Mouse (Mus musculus): Measurements from ENCODE around the gene Cacng8. TPM values are rescaled to one million over a fixed set of nuclear protein-coding genes. Genes with fewer than 3 reads are reported as not detected.

Cacng8 gene
- total RNA-seq, 2 experiments from 2014 or later: 166 TPM

DNA sequence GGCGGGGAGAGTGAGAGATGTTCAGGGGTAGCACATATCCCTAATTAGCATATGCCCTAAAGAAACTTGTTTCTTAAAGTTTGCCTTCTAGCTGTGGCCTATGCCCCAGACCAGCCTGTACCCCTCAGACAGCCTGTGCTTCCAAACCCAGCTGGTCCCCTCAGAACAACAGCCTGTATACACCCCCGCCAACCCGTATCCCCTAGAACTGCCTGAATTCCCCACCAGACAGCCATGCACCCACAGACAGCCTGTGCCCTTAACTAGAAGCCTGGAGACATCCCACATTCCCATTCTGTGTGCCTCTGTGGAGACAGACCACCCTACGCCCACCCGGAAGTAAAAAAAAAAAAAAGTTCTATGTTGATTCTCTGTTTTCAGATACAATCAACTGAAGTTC is 34.7 kb downstream of the Cacng8 start:
- no peak for DNase-seq (ENCODE audit: low spot score in 2 of 2)

DNA sequence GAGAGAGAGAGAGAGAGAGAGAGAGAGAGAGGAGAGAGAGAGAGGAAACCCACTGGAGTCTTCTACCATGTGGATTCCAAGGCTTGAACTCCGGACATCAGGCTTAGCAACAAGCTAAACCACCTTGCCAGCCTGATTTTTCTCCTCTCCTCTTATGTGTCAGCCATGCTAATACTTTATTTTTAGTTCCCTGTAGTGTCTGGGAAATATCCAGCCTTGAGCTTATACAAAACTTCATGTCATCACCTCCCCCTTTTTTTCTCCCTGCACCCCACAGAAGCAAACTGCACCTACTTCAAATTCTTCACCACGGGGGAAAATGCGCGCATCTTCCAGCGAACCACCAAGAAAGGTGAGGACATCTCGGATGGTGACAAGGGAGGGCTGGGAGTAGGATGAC is 39.7 kb downstream of the Cacng8 start:
- no peak for DNase-seq (ENCODE audit: low spot score in 2 of 2)

DNA sequence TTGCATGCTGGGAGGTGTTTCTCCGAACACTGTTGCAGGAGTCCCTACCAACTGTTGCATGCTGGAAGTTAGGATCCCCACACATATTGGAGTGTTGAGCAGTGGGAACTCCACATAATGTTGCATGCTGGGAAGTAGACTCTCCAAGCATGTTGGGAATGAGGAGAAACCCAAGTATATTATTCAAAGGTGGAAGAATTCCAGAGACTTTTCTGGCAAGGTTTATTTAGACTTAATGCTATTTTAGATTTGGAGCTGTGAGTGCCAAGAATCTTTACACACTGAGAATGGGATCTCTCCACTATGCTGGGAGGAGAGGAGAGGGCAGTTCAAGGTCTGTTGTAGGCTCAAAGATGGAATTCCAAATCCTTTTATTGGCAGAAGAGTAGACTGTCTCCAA is 41.6 kb downstream of the Cacng8 start:
- DNase-seq (ENCODE audit: low spot score in 2 of 2): no peak

DNA sequence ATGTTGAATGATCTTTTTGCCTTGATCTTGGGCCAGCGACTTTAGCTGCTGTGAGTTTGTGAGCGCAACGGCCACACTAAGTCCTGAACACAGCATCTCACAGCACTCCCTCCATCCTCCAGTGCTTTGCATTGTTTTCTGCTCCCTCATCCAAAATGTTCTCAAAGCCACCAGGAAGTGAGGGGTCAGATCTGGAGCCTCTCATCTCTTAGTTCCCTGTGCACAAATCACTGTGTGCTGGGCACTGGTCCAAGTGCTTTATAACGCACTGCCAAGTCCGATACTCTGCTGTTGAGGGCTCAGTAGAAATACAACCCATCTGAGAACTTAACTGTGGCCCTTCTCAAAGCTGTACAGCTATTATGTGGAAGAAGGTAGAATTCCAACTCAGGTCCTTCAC is 47.5 kb downstream of the Cacng8 start:
- DNase-seq (ENCODE audit: low spot score in 2 of 2): no peak

DNA sequence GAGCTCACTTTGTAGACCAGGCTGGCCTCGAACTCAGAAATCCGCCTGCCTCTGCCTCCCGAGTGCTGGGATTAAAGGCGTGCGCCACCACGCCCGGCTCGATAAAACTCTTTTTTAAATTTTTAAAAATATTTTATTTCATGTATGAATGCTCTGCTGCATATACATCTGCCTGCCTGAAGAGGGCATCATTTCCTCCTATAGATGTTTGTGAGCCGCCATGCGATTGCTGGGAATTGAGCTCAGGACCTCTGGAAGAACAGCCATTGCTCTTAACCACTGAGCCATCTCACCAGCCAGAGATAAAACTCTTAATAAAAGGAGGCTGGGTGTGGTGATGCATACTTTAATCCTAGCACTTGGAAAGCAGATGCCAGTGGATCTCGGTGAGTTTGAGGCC is 49.5 kb downstream of the Cacng8 start:
- DNase-seq (ENCODE audit: low spot score in 2 of 2): no peak

DNA sequence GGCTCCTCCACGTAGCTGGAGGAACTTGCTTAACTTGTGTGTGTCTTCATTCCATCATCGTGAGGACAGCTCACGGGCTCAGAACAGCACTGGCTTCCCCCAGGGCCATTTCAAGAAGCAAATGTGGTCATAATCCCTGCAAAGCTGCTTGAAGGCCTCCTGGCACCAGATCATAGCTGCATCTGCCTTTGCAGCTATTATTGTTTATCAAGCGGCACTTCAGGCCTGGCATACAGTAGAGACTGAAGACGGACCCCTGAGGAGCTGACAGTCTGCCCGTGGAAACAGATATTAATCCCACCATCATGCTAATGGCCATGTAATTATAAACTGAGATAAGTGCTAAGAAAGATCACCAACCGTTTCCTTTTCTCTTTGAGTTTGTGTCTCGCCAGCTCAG is 50.0 kb downstream of the Cacng8 start:
- no peak for DNase-seq (ENCODE audit: low spot score in 2 of 2)

DNA sequence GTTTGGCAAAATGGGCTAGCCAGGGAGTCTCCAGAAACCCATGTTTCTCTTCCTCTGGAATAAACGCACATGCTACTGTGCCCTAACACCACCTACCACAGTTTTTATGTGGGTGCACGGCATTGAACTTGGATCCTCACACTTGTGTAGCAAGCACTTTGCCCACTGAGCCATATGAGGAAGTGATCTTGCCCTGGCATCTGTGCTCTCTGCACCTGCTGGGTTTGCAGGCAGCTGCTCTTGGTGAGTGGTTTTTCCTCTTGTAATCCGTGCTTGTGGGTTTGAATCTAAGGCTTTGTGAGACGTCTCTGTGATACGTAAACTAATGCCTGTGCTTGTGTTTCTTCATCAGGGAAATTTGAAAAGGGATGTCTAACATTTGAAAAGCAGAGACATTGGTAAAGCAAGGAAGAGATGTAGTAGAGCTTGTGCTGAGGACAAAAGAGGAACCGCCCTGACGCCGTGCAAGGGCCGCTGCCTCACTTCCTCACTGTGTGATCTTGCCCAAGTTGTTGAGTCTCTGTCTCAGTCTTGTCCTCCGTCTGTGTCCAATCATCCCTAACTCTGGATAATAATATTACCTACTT is 52.1 kb downstream of the Cacng8 start:
- DNase-seq (ENCODE audit: low spot score in 2 of 2): no peak

DNA sequence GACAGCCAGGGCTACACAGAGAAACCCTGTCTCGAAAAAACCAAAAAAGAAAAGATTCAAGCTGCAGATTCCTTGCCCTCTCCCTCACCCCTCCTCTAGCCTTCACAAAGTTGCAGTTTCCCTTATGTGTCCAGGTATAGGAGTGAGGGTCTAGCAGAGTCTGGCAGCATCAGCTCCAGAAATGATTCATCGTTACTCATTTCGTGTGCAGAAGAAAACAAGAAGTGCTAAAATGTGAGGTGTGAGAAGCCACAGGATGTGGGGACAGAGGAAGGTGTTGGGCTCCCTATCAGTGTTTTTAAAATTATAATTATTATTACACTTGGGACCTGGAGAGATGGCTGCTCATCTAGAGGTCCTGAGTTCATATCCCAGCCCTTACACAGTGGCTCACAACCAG is 54.2 kb downstream of the Cacng8 start:
- no peak for DNase-seq (ENCODE audit: low spot score in 2 of 2)

DNA sequence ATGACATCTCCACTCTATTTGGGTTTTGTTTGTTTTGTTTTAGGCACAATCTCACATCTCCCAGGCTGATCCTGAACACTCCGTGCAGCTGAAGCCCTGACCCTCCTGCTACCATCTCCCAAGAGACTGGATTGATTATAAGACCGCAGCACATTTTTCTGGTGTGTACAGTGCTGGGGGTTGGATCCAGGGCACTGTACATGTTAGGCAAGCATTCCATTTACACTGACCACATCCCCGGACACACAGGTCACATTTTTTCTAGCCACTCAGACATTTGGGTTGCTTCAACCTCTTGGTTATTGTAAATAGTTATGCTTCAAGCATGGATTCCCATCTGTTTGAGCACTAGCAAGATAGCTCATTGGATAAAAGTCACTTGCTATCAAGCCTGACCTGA is 56.1 kb downstream of the Cacng8 start:
- DNase-seq (ENCODE audit: low spot score in 2 of 2): no peak

DNA sequence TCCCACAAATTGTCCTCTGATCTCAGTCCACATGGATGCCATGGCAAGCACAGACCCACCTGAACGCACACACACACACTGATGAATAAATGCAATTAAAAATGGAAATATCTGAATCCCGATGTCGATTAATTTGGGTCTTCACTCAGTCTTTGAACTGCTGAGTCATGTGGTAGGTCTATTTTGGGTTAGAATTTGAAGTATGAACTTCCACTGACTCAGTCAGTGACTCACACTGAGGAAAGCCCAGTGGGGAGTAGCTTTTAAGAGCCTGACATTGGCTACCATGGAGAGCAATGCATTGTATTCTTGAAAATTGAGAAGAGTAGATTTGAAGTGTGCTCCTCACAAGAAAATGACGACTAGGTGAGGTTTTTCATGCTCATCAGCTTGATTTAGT is 56.5 kb downstream of the Cacng8 start:
- DNase-seq (ENCODE audit: low spot score in 2 of 2): no peak

DNA sequence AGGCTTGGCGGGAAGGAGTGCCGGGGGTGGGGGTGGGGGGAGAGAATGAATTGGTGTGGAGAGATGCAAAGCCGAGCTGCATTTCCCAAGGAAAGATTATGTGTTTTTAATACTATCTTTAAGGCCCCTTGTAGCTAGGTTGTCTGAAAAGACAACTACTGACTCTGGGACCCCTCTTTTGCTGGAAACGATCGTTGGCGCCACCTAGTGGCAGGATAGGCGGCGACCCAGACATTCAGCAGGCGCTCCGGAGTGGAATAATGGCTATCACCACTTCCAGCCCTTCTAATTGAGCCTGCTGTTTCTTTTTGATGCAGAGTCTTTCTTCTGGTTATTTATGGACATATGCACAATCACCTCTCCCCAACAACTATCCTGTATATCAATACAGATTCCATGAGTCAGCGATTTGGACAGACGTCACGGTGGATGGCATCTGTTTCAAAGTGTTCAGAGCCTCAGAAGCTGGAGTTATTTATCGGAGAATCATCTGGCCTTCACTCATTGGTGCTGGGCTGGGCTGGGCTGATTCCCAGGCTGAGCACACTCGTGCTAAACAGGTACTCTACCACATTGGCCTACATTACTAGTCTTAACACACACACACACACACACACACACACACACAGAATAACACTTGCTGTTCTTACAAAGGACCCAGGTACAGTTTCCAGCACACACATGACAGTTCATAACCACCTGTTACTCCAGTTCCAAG is 58.4 kb downstream of the Cacng8 start:
- peak; percentile 82 to 83 for DNase-seq (ENCODE audit: low spot score in 2 of 2)

DNA sequence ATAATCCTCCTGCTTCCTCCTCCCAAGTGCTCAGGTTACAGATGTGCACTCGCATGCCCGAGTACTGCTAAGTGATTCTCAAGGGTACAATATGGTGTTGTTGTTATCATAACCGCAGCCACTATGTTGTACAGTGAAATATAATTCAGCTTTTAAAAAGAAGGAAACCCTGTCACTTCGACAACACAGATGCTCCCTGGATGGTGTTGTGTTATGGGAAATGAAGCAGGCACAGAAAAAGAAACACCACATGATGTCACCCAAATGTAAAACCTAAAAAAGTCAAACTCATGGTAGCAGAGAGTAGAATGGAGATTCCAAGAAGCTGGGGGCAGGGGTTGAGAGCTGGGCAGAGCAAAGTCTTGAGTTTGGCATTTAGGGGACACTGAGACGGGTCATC is 60.2 kb downstream of the Cacng8 start:
- DNase-seq (ENCODE audit: low spot score in 2 of 2): no peak

DNA sequence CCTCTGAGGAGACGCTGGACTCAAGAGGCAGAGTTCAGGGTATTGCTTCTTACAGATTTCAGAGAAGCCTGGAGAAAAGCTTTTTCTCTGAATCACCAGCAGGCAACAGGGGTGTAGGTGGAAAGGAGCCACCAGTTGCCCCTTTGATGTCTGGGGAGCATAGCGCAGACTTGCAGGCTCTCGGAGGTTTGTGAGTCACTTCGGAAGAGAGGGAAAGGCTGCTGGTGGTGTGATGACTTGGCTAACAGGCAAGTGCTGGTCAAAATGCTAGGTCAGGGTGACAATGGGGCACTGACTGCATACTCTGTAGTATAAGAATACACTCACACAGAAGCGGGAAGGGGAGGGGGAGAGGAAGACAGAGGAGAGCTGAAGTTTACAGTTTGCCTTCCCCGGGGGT is 60.7 kb downstream of the Cacng8 start:
- DNase-seq (ENCODE audit: low spot score in 2 of 2): no peak

DNA sequence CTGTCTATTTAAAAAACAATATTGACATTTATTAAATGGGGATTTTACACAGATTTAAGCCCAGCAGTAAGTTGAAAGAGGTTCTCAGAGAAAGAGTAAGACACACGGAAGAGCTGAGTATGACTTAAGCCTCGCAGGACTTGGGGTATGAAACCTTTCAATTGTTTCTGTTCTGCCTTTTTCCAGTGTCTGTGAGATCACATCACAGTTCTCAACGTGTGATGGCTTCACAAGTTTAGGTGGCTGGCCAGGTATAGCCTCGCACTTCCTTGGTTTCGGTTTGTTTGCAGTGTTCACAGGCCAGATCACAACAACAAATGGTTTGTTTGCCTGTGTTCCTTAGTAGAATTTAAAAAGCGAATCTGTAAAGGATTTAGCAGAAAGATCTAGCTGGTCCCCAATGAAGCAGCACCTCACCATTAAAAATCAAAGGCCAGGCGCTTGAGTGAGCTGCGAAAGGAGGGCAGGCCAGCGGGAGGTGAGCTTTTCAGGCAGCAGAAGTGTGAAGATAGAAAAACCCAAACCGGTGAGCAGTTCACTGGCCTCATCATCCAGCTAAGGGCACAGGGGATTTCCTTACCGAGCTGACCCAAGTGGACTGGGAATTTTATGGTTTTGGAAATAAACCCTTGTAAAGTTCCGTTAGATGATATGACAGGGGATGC is 62.5 kb downstream of the Cacng8 start:
- no peak for DNase-seq (ENCODE audit: low spot score in 2 of 2)

DNA sequence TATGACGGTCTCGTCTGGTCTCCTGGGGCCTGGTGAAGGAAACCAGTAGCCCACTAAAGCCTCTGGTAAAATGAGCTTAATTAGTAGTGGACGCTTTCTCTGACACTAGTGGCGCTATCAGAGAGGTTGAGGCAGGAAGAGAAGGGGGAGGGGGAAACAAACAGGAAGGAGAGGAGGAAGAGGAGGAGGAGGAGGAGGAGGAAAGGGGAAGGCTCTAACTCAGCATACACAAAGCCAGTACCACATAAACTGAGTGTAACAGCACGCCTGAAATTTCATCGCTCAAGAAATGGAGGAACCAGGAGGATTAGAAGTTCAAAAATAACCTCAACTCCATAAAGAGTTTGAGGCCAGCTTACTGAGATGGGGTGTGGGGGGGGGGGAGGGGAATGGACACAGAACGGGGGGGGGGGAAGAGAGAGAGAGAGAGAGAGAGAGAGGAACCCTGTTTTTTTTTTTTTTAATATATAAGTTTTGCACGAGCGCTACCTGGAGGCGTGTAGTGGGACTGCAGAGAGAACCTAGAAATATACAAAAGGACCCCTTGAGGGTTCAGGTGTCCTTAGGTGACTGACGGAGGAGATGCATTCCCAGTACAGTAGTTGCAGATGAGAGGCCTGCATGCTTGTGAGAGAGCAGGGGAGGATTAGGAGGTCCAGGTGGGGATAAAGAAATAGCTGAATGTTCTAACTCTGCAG is 63.2 kb downstream of the Cacng8 start:
- DNase-seq (ENCODE audit: low spot score in 2 of 2): no peak

DNA sequence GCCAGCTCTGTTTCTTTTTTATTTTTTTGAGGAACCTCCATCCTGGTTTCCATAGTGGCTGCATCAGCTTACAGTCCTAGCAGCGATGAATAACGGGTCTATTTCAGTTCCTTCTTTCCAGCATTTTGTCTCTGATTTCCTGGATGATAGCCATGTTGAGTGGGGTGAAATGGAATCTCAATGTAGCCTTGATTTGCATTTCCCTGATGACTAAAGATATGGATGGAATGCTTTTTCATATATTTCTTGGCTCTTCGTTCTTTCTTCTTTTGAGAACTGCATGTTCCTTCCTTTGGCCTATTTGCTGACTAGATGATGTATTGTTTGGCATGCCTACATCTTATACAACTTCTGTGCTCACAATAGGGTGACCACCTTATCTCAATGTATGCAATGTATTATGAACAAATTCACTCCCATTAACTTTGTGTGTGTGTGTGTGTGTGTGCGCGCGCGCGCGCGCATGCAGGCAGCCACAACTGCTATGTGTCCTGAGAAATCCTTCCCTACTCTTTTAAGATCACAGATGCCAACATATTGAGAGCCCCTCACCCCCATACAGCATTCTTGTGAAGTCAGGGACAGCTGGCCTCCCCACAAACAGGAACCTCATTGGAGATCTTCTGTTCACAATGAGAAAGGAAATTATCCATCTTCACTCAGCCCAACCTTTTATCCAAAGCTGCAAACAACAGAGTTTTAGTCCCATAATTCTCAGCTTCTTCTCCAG is 66.8 kb downstream of the Cacng8 start:
- no peak for DNase-seq (ENCODE audit: low spot score in 2 of 2)

DNA sequence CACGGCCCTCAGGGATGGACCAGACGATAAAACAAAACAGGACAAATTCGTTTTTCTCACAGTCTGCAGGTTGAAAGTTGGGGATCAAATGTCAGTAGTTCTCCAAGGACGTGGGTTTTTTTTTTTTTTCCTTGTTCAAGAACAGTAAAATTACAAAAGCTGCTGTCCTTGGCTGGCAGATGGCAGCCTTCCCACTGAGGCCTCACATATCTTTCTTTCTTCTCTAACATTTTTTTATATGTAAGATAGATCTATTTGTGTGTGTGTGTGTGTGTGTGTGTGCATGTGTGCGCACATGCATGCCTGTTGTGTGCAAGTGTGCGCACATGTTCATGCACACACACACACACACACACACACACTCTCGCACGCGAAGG is 67.3 kb downstream of the Cacng8 start:
- DNase-seq (ENCODE audit: low spot score in 2 of 2): no peak

DNA sequence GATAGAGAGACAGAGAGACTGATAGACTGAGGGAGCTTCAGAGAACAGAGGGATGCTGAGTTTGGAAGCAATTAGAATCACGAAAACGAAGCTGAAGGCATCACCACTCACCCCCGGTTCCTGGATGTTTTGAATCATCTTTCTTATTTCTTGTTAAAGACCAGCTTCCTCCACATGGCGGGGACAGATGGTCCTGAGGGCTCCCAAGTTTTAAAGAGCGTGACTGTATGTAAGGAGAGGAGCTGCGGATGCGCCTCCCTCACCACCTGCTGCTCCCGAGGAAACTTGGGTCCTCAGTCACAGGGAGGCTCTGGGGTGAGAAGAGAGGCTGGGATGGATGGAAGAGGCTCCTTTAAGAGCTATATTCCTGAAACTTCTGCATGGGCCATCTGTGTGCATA is 69.8 kb downstream of the Cacng8 start:
- peak; percentile 63 to 73 for DNase-seq (ENCODE audit: low spot score in 2 of 2)

DNA sequence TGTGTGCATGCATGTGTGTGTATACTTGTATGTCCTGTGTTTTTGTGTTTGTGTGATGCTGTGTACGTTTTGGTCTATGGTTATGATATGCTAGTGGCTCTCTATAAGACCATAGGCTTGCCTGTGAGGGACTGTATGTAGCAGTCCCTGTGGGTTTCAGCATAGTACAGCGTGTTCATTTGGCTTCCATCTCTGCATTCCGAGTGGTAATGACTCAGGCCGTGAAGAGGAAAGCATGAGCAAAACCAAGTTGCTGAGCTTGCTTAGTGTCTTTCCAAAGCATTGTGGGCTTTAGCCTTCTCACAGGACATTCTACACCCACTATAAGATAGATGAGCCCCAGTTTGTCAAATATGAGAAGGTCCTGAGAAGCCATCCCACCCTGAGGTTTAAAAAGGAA is 72.8 kb downstream of the Cacng8 start:
- DNase-seq (ENCODE audit: low spot score in 2 of 2): no peak
